Comparison of ENCODE assay signal across 12 mouse cellular contexts in the genomic region with DNA sequence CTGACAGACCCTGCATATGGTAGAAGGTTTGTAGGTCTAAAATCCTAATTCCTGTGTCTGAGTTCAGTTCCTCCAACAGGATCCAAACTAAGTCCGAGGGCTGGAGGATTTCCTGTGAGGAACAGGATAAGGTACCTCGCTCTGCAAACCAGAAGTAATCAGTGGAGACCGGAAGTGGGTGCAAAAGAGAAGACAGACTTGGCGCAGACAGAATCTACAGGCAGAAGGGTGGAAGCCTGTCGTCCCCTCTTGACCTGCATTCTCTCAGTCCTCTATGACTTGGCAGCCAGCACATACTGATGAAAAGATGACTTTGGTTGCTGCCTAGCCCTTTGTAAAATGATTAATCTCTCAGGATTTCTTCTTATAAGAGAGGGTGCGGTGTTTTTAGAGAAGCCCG.
DNase-seq lines count a peak whose midpoint lies in the region; ATAC-seq and TF ChIP-seq lines count a peak whose summit lies in the region.
"Had no signal": no experiment of that assay in that cellular context is flagged by ENCODE, and none has a peak within 500 bp of the region (broad histone marks: within the 10 kb centered on the region; RNA-seq: fewer than 3 reads in every experiment).

No protein-coding gene starts in this region.

- no peak for TF ChIP-seq EP300 in heart, adult 2 months (IDR thresholded peaks at IDR 0.05; ENCODE audit: insufficient read depth, low read depth, low read length)

- no peak for ATAC-seq in heart, embryonic 15.5 days (replicated peaks; ENCODE audit: insufficient number of reproducible peaks, insufficient read depth, low FRiP score, low read depth)
- no peak for ATAC-seq in midbrain, embryonic 12.5 days (ENCODE audit: low FRiP score, low read depth)

- no peak overlapping the region for H3K9ac ChIP-seq in heart, embryonic 15.5 days
- H3K9ac ChIP-seq in heart, adult 2 months (ENCODE audit: low read depth, low read length): no peak overlapping the region
- H3K9ac ChIP-seq in midbrain, embryonic 12.5 days (replicated peaks): no peak overlapping the region

- no peaks in the 10 kb centered on the region for H3K27me3 ChIP-seq in heart, embryonic 15.5 days
- no peaks in the 10 kb centered on the region for H3K27me3 ChIP-seq in heart, adult 2 months (ENCODE audit: control insufficient read depth, insufficient read depth, low read length)
- H3K27me3 ChIP-seq in midbrain, embryonic 12.5 days: no peaks in the 10 kb centered on the region
- no peaks in the 10 kb centered on the region; the same call in 1 of the 2 replicates for H3K27me3 ChIP-seq in cerebellum, adult 2 months (ENCODE audit: control insufficient read depth, insufficient read depth, low read length)
- H3K27me3 ChIP-seq: CH12.LX had no signal

- DNase-seq in heart, adult 2 months: no peak
- peak; percentile 15 for DNase-seq in heart, postnatal 4 days
- peak; percentile 8 for DNase-seq in kidney, adult 9 months
- DNase-seq in urinary bladder, postnatal 36 days (ENCODE audit: low spot score in 2 of 2): no peak
- DNase-seq in cerebellum, adult 2 months: no peak
- no peak for DNase-seq in urinary bladder, adult 2 months (ENCODE audit: low spot score)
- DNase-seq: cerebellum, adult 18-20 months; lung, postnatal 14 days had no signal

- H3K36me3 ChIP-seq in heart, embryonic 15.5 days: no peaks in the 10 kb centered on the region
- no peaks in the 10 kb centered on the region for H3K36me3 ChIP-seq in heart, adult 2 months (ENCODE audit: control insufficient read depth, insufficient read depth, low read length)
- no peaks in the 10 kb centered on the region for H3K36me3 ChIP-seq in midbrain, embryonic 12.5 days

- TF ChIP-seq POLR2A in heart, adult 2 months (IDR thresholded peaks at IDR 0.05; ENCODE audit: insufficient read depth, low read depth, low read length): no peak
- TF ChIP-seq POLR2A in cerebellum, adult 2 months (IDR thresholded peaks at IDR 0.05; ENCODE audit: borderline replicate concordance, insufficient read depth, low read length): no peak

- no peak overlapping the region for H3K4me2 ChIP-seq in heart, embryonic 15.5 days
- no peak overlapping the region for H3K4me2 ChIP-seq in midbrain, embryonic 12.5 days (replicated peaks)

- H3K4me3 ChIP-seq in heart, embryonic 15.5 days: no peak overlapping the region
- H3K4me3 ChIP-seq in heart, adult 2 months: no peak overlapping the region
- no peak overlapping the region for H3K4me3 ChIP-seq in midbrain, embryonic 12.5 days
- no peak overlapping the region for H3K4me3 ChIP-seq in cerebellum, adult 2 months (replicated peaks; ENCODE audit: insufficient read depth, low read depth, low read length)
- H3K4me3 ChIP-seq: myocyte had no signal

- 44% methylated on average over 7 of the region's 7 CpGs for WGBS in heart, embryonic 15.5 days
- 40% methylated on average over 7 of the region's 7 CpGs for whole genome bisulfite sequencing in heart, adult 2 months
- WGBS in midbrain, embryonic 12.5 days: 85% methylated on average over 7 of the region's 7 CpGs
- WGBS in cerebellum, adult 2 months: 84% methylated on average over 7 of the region's 7 CpGs

- intact Hi-C loops in heart, adult 2 months (cut with DNase I): no loop called here

- peak overlapping the region; percentile 45 for H3K27ac ChIP-seq in heart, embryonic 15.5 days
- no peak overlapping the region for H3K27ac ChIP-seq in heart, adult 2 months
- peak overlapping the region; percentile 85 for H3K27ac ChIP-seq in midbrain, embryonic 12.5 days (replicated peaks)
- H3K27ac ChIP-seq in cerebellum, adult 2 months (ENCODE audit: insufficient read depth, low read length): no peak overlapping the region

- TF ChIP-seq CTCF in heart, adult 2 months (IDR thresholded peaks at IDR 0.05): no peak
- TF ChIP-seq CTCF in cerebellum, adult 2 months (IDR thresholded peaks at IDR 0.05; ENCODE audit: borderline replicate concordance, insufficient read depth, low read depth, low read length): no peak

- no peaks in the 10 kb centered on the region for H3K79me2 ChIP-seq in heart, adult 2 months (replicated peaks; ENCODE audit: control insufficient read depth, insufficient read depth, low read length)

- peaks cover 26% of the 10 kb centered on the region for H3K4me1 ChIP-seq in heart, embryonic 15.5 days (replicated peaks)
- peaks cover 2% of the 10 kb centered on the region for H3K4me1 ChIP-seq in heart, adult 2 months (ENCODE audit: control insufficient read depth, insufficient read depth, low read length)
- peaks cover 24% of the 10 kb centered on the region for H3K4me1 ChIP-seq in midbrain, embryonic 12.5 days
- no peaks in the 10 kb centered on the region; the same call in 1 of the 2 replicates for H3K4me1 ChIP-seq in cerebellum, adult 2 months (ENCODE audit: control insufficient read depth, insufficient read depth, low read length)

- H3K9me3 ChIP-seq in heart, embryonic 15.5 days (replicated peaks): no peaks in the 10 kb centered on the region
- H3K9me3 ChIP-seq in midbrain, embryonic 12.5 days: no peaks in the 10 kb centered on the region

Comparison
In these comparisons a context has a peak if more than half of its experiments do, and no peak if none do; other contexts are left out.
1. H3K27ac ChIP-seq: peak in heart, embryonic 15.5 days (single experiment) and midbrain, embryonic 12.5 days (single experiment); none in heart, adult 2 months (single experiment) and cerebellum, adult 2 months (single experiment).
2. DNase-seq: peak in heart, postnatal 4 days (single experiment) and kidney, adult 9 months (single experiment); none in heart, adult 2 months (0 of 2), urinary bladder, postnatal 36 days (0 of 2), cerebellum, adult 2 months (0 of 2) and urinary bladder, adult 2 months (single experiment).